Mouse (Mus musculus) central nervous system, embryonic 18 days (tissue): ENCODE data around the gene Klrb1f. TPM values are rescaled to one million over a fixed set of nuclear protein-coding genes. Genes with fewer than 3 reads are reported as not detected.

ENCODE experiments used
- polyA plus RNA-seq: library from polyadenylated mRNA; depleted of rRNA; stranded (reverse); fragments of >200 nt; gene quantifications from 2 replicates; pipeline ENCODE4 v1.2.3, GENCODE M21; 2012; rRNA removed

Klrb1f gene
- polyA plus RNA-seq: 0.44 and 0.62 TPM in 2 replicates

DNA sequence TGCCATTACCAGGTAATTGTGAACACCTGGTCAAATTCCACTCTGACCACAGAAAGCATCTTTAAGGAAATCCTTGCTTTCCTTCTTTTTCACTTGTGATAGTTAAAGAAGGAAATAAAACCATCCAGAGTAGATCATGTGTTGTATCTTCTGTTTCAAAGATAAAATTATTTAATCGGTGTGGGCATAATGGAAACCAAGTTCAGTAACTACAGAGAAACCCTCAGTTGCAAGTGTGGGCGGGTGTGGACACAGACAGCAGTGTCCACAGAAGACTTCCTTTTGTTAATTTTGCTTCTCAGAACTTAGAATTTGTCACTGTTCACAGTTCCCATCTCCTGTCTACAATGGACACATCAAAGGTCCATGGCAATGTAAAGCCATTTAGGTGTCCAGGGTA is at the start of gene Klrb1f:
Gene Klrb1f, plus strand, starts transcription at position 301 of the 400 bp plus-strand sequence.

DNA sequence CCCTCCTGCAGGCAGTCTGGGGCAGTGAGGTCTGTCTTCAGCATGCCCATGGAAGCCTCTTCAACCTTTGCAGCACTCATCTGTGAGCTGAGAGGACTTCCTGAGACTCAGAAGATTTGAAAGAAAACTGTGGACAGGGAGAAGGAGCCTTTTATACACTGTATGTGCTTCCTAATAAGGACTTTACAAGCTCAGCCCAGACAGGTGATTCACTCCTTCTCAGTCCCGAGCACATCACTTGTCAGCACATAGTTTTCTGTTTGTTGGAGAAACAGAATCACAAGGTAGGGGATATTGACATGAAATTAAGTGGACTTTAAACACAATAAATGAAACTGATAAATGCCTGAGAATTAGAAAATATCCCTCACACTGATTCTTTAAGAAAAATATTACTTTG is 55.1 kb downstream of the Klrb1f start, which contains the start of gene Clec2e:
Gene Clec2e, minus strand, starts transcription at position 120 of the 400 bp plus-strand sequence.

Other genes starting within 250 kb of the Klrb1f start
- gene Gm44511, start 219.6 kb upstream of the Klrb1f start, polyA plus RNA-seq: not detected in 2 replicates
- gene Klrb1b, start 219.6 kb upstream of the Klrb1f start, polyA plus RNA-seq: not detected in 2 replicates
- not detected in 2 replicates for gene Clec2i, start 158.3 kb upstream of the Klrb1f start, polyA plus RNA-seq
- gene BC035044, start 154.8 kb upstream of the Klrb1f start, polyA plus RNA-seq: 0.32 and 0.48 TPM in 2 replicates
- not detected in 2 replicates for gene Clec2g, start 111.5 kb upstream of the Klrb1f start, polyA plus RNA-seq
- 0.04 TPM in 1 of 2 replicates, not detected in the other for gene Clec2e, start 55.0 kb downstream of the Klrb1f start, polyA plus RNA-seq
- gene Clec2d, start 134.7 kb downstream of the Klrb1f start, polyA plus RNA-seq: 5.4 and 8.6 TPM in 2 replicates
- 0.04 TPM in 1 of 2 replicates, not detected in the other for gene Cd69, start 229.5 kb downstream of the Klrb1f start, polyA plus RNA-seq